Mouse (Mus musculus) T-helper 2 cell (primary cell): ENCODE data around the gene Camta1.

Experiments
- in situ Hi-C: fragments of 300-600 bp; cut with MboI, MseI; formaldehyde crosslinking; loops from one replicate; pipeline ENCODE4 v1.15.1; 2025; ENCODE audit warnings: high pct_unique_total_duplicates

The Camta1 gene

GRCm38 (mm10) chr4:151015946-151016345 is 845.7 kb downstream of the Camta1 start:
- in situ Hi-C loops, result no loop called here

- in situ Hi-C loops, result no loop called here
Observed at GRCm38 (mm10) chr4:151010316-151010715, 851.4 kb downstream of the Camta1 start.

DNA sequence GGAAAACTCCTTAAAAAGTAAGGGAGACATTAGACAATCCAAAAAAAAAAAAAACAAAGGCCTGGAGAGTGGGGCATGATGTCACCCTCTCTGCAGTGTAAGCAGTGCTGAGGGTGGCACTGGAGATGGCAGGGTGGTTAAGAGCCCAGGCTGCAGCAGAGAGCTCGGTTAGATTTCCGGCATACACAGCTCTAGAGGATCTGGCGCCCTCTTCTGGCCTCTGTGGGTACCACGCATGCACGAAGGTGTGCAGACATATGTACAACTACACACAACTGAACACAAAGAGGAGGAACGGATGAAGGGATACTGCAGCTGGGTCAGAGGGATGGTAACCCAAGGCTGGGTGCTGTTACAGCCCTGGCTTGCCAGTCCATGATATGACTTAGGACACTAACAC is 854.7 kb downstream of the Camta1 start:
- in situ Hi-C loops, result loop anchor here (10.0 kb wide), 1 partner anchor 822 kb away; no protein-coding TSS in a partner anchor

- in situ Hi-C loops, result loop anchor here (10.0 kb wide), 1 partner anchor 821 kb away; no protein-coding TSS in a partner anchor
Observed at GRCm38 (mm10) chr4:151005656-151006318, 855.9 kb downstream of the Camta1 start.

GRCm38 (mm10) chr4:151001397-151001796 is 860.3 kb downstream of the Camta1 start:
- in situ Hi-C loops, result loop anchor here (10.0 kb wide), 1 partner anchor 817 kb away; no protein-coding TSS in a partner anchor

- in situ Hi-C loops, result no loop called here
Observed at GRCm38 (mm10) chr4:150998626-150999025, 863.0 kb downstream of the Camta1 start.

DNA sequence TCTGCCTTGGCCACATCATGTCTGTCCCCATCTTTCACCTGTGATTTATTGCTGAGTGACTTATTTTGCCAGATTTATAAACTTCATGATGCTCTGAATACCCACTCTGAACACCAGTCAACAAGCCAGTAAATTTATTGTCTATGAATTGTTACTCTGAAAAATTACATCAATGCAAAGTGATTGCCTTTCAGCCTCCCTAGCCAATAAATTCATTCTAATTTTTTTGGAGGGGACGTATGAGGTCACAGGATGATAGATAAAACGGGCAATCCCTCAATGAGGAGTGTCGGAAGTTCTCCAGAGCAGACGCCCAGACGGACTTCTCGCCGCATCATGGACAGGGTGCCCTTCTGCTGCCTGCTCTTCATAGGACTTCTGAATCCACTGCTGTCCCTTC is 864.9 kb downstream of the Camta1 start, which contains the start of gene Uts2:
TSS of gene Uts2 (plus strand) at position 301 of the 400 bp plus-strand sequence.
- in situ Hi-C loops, result no loop called here

GRCm38 (mm10) chr4:150990148-150990547 is 871.5 kb downstream of the Camta1 start:
- in situ Hi-C loops, result no loop called here

GRCm38 (mm10) chr4:150980153-150980552 is 881.5 kb downstream of the Camta1 start:
- in situ Hi-C loops, result no loop called here

GRCm38 (mm10) chr4:150979455-150979854 is 882.2 kb downstream of the Camta1 start:
- in situ Hi-C loops, result no loop called here

GRCm38 (mm10) chr4:150978156-150978910 is 883.3 kb downstream of the Camta1 start:
- in situ Hi-C loops, result no loop called here

- in situ Hi-C loops, result no loop called here
Observed at GRCm38 (mm10) chr4:150975145-150975544, 886.5 kb downstream of the Camta1 start.

DNA sequence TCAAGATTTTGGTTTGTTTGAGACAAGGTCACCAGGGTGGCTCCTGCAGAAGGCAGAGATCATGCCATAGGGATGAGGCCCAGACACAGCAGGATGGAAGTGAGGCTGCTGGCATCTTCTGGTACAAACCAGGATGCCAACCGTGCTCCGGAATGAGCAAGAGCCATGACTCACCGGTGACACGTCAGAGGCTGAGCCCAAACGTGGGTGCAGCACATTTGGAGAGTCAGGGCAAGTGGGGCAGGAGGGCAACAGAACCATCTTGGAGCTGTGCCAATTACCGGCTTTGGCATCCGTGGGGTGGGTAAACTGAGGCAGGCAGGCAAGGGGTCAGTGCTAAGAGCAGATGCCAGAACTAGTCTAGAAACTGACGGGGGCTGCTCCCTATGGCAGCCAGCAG is 888.4 kb downstream of the Camta1 start:
- in situ Hi-C loops, result no loop called here

DNA sequence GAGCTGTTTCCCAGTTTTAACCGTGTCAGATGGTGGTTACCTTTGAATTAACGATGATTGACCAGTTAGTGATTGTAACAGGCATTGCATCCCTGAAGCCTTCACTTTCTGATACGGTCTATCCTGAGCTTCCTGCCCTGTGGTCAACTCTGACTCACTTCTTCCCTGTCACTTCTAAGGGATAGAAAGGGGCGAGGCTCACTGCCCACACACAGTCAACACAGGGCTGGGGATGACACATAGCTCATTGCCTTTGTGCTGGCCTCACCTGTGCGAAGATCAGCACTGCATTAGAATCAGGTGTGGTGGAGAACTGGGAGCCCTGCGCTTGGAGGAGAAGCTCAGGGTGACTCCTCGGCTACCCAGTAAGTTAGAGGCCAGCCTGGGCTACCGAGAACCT is 892.7 kb downstream of the Camta1 start:
- in situ Hi-C loops, result loop anchor here (5.0 kb wide), 1 partner anchor 62 kb away; no protein-coding TSS in a partner anchor

- in situ Hi-C loops, result loop anchor here (5.0 kb wide), 1 partner anchor 59 kb away; no protein-coding TSS in a partner anchor
Observed at GRCm38 (mm10) chr4:150966556-150966955, 895.1 kb downstream of the Camta1 start.

GRCm38 (mm10) chr4:150965555-150965951 is 896.1 kb downstream of the Camta1 start:
- in situ Hi-C loops, result loop anchor here (5.0 kb wide), 1 partner anchor 58 kb away; no protein-coding TSS in a partner anchor

- in situ Hi-C loops, result loop anchor here (5.0 kb wide), 1 partner anchor 58 kb away; no protein-coding TSS in a partner anchor
Observed at GRCm38 (mm10) chr4:150964635-150965554, 896.8 kb downstream of the Camta1 start.

DNA sequence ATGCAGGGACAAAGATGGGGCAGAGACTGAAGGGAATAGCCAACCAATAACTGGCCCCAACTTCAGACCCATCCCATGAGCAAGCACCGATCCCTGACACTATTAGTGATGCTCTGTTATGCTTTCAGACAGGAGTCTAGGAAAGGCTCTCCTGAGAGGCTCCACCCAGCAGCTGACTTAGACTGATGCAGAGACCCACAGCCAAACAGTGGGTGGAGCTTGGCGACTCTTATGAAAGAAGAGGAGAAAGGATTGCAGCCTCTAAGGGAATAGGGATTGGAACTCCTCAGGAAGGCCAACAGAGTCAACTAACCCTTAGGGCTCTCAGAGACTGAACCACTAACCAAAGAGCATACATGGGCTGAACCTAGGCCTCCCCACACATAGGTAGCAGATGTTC is 898.0 kb downstream of the Camta1 start:
- in situ Hi-C loops, result no loop called here

DNA sequence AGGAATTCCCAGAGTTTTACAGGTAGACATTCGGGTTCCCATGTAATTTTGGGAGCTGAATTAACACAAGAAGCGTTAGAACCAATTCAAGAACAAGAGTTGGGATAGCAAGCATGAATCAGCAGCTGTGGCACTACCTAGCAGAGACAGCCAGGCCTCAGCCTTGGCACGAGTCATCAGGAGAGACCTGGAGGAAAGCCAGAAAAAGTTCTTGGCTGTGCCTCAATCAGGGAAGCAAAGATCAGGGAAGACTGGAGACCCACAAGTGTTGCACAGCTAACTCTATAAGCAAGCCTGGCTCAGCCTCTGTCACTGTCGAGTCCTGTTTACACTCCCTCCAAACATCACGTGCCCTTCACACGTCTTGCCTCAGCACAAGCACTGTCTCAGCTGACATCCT is 899.4 kb downstream of the Camta1 start:
- in situ Hi-C loops, result no loop called here

DNA sequence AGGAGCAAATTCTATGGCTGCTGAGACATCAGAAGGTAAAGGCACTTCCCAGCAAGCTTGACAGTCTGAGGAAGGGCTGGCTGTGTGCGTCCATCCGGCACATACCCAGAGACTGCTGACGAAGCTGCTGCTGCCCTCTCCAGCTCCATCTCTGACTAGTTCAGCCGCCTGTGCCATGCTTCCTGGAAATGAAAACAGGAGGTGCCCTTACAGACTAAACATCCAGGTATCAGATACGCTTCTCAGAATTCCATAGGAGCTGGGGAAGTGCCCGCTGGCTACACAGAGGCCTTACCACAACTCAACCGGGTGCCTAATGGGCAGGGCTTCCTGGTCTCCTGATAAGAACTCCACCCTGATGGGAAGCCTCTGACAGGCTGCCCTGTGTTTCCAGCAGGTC is 903.1 kb downstream of the Camta1 start:
- in situ Hi-C loops, result no loop called here

GRCm38 (mm10) chr4:150957106-150957458 is 904.6 kb downstream of the Camta1 start:
- in situ Hi-C loops, result no loop called here
